Mouse (Mus musculus) hematopoietic multipotent progenitor cell, adult 10-12 weeks (in vitro differentiated cells): Measurements from ENCODE around the gene Olfr609. TPM values are rescaled to one million over a fixed set of nuclear protein-coding genes. Genes with fewer than 3 reads are reported as not detected.

Experiments used
- polyA plus RNA-seq: library from polyadenylated mRNA; stranded (reverse); fragments of >175 nt; gene quantifications from 2 replicates; pipeline ENCODE4 v1.2.3, GENCODE M21; 2012; ENCODE audit warnings: low replicate concordance

Olfr609 gene
- polyA plus RNA-seq: not detected in 2 replicates

GRCm38 (mm10) chr7:103497962-103498361, at the start of gene Olfr609:
Gene Olfr609 (minus strand): TSS chr7:103498062.

GRCm38 (mm10) chr7:103542617-103543016, 44.8 kb upstream of the Olfr609 start, which contains the start of gene Olfr612:
Gene Olfr612 (minus strand): TSS chr7:103542717.

GRCm38 (mm10) chr7:103520746-103521145, 22.9 kb upstream of the Olfr609 start, which contains the start of gene Olfr611:
Gene Olfr611 (minus strand): TSS chr7:103520846.

GRCm38 (mm10) chr7:103512022-103512421, 14.2 kb upstream of the Olfr609 start, which contains the start of gene Olfr610:
Gene Olfr610 (minus strand): TSS chr7:103512122.

GRCm38 (mm10) chr7:103469577-103469976, 28.3 kb downstream of the Olfr609 start, which contains the start of gene Olfr608:
Gene Olfr608 (plus strand): TSS chr7:103469877.

GRCm38 (mm10) chr7:103448746-103449145, 49.1 kb downstream of the Olfr609 start, which contains the start of gene Olfr606:
Gene Olfr606 (plus strand): TSS chr7:103449046.

GRCm38 (mm10) chr7:103445339-103445738, 52.5 kb downstream of the Olfr609 start, which contains the start of gene Olfr605:
Gene Olfr605 (minus strand): TSS chr7:103445439.

Other genes with a start within 250 kb of the Olfr609 start
- not detected in 2 replicates for gene Usp17ld, start 245.6 kb downstream of the Olfr609 start, polyA plus RNA-seq
- not detected in 2 replicates for gene Olfr596, start 192.4 kb downstream of the Olfr609 start, polyA plus RNA-seq
- not detected in 2 replicates for gene Olfr597, start 181.7 kb downstream of the Olfr609 start, polyA plus RNA-seq
- not detected in 2 replicates for gene Olfr598, start 174.5 kb downstream of the Olfr609 start, polyA plus RNA-seq
- not detected in 2 replicates for gene Olfr599, start 162.1 kb downstream of the Olfr609 start, polyA plus RNA-seq
- gene Olfr600, start 148.4 kb downstream of the Olfr609 start, polyA plus RNA-seq: not detected in 2 replicates
- not detected in 2 replicates for gene Olfr601, start 135.4 kb downstream of the Olfr609 start, polyA plus RNA-seq
- gene Olfr603, start 111.9 kb downstream of the Olfr609 start, polyA plus RNA-seq: not detected in 2 replicates
- gene Usp17lc, start 83.0 kb downstream of the Olfr609 start, polyA plus RNA-seq: not detected in 2 replicates
- gene Olfr605, start 52.6 kb downstream of the Olfr609 start, polyA plus RNA-seq: not detected in 2 replicates
- not detected in 2 replicates for gene Olfr606, start 49.0 kb downstream of the Olfr609 start, polyA plus RNA-seq
- gene Olfr607, start 33.9 kb downstream of the Olfr609 start, polyA plus RNA-seq: not detected in 2 replicates
- gene Olfr608, start 28.2 kb downstream of the Olfr609 start, polyA plus RNA-seq: not detected in 2 replicates
- gene Olfr610, start 14.1 kb upstream of the Olfr609 start, polyA plus RNA-seq: not detected in 2 replicates
- not detected in 2 replicates for gene Olfr611, start 22.8 kb upstream of the Olfr609 start, polyA plus RNA-seq
- not detected in 2 replicates for gene Olfr612, start 44.7 kb upstream of the Olfr609 start, polyA plus RNA-seq
- gene Olfr613, start 50.0 kb upstream of the Olfr609 start, polyA plus RNA-seq: not detected in 2 replicates
- gene Olfr615, start 58.0 kb upstream of the Olfr609 start, polyA plus RNA-seq: not detected in 2 replicates
- gene Olfr616, start 71.1 kb upstream of the Olfr609 start, polyA plus RNA-seq: not detected in 2 replicates
- not detected in 2 replicates for gene Olfr617, start 75.0 kb upstream of the Olfr609 start, polyA plus RNA-seq
- 0.15 TPM in 1 of 2 replicates, not detected in the other for gene Olfr618, start 92.0 kb upstream of the Olfr609 start, polyA plus RNA-seq
- not detected in 2 replicates for gene Olfr619, start 102.5 kb upstream of the Olfr609 start, polyA plus RNA-seq
- not detected in 2 replicates for gene Olfr620, start 114.5 kb upstream of the Olfr609 start, polyA plus RNA-seq
- not detected in 2 replicates for gene Olfr622, start 144.6 kb upstream of the Olfr609 start, polyA plus RNA-seq
- gene Olfr623, start 165.6 kb upstream of the Olfr609 start, polyA plus RNA-seq: not detected in 2 replicates
- gene Olfr624, start 173.1 kb upstream of the Olfr609 start, polyA plus RNA-seq: not detected in 2 replicates
- not detected in 2 replicates for gene Olfr625-ps1, start 184.7 kb upstream of the Olfr609 start, polyA plus RNA-seq
- not detected in 2 replicates for gene Olfr243, start 216.6 kb upstream of the Olfr609 start, polyA plus RNA-seq
- gene Olfr628, start 232.3 kb upstream of the Olfr609 start, polyA plus RNA-seq: not detected in 2 replicates
- not detected in 2 replicates for gene Olfr629, start 246.9 kb upstream of the Olfr609 start, polyA plus RNA-seq